Mouse (Mus musculus): Measurements from ENCODE around the gene Tmf1. TPM values are rescaled to one million over a fixed set of nuclear protein-coding genes. Genes with fewer than 3 reads are reported as not detected.

The Tmf1 gene
- total RNA-seq, 1 experiment = 28.2 TPM

DNA sequence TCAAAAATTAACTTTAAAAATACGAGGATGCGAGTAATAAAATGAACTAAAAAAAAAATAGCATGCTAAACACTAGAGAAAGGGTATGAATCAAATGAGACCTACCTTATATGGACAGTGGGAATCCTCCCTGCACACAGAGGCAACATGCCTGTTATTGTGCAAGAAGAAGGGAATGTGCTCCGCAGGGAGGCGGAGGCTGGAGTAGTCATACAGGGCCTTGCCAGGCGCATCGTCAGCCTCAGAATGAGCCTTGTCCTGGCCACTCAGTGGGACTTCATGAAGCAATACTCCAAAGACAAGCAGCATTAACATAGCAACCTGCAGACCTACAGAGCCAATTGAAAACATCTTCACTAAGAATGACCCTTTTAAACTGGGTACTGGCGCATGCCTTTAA lies 33.8 kb downstream of the Tmf1 start:
- H3K27ac ChIP-seq (ENCODE audit: insufficient read depth, low read depth, low read length, poor library complexity, severe bottlenecking) = no peak overlapping the region
- TF ChIP-seq MAFK (IDR thresholded peaks at IDR 0.05; ENCODE audit: insufficient read depth, low read depth, low read length) = no peak
- no peak for TF ChIP-seq ZC3H11A (IDR thresholded peaks at IDR 0.05; ENCODE audit: borderline replicate concordance, low read depth, low read length)
- TF ChIP-seq CHD2 (IDR thresholded peaks at IDR 0.05; ENCODE audit: low read depth, low read length) = no peak
- no peak for TF ChIP-seq HCFC1 (IDR thresholded peaks at IDR 0.05; ENCODE audit: borderline replicate concordance, insufficient read depth, low read length)
- TF ChIP-seq ZNF384 (IDR thresholded peaks at IDR 0.05; ENCODE audit: low read depth, low read length) = no peak
- no peak for DNase-seq (ENCODE audit: low read depth, low spot score)

DNA sequence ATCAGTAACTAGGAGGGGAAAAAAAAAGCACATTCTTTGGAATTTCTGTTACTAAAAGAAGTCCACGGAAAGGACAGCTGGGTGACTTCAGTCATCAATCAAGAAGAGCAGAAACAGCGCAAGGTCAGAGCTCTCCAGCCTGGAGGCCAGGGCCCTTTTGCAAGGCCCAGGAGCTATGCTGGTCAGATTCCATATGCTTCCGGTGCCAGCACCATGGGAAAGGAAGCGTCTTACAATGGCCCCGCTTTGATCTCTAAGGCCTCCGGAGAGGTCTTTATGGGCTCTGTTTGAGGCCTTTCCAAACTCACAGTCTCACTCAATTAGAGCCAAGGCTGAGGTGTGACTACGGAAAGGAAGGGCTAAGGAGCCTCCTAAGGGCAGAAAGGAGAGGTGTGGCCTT lies 34.6 kb downstream of the Tmf1 start:
- in situ Hi-C loops (cut with MboI; ENCODE audit: low sequenced_read_pairs in 2 of 2, unreplicated experiment in 2 of 2) = no loop called here

More for the DNA sequence above, 33.8 kb downstream of the Tmf1 start:
- H3K9ac ChIP-seq (ENCODE audit: insufficient read depth, low read depth, low read length, poor library complexity, severe bottlenecking) = no peak overlapping the region
- H3K4me3 ChIP-seq (ENCODE audit: insufficient read depth in 1 of 2, low read depth in 1 of 2, low read length in 2 of 2, poor library complexity in 1 of 2, severe bottlenecking in 1 of 2) = no peak overlapping the region
- peaks cover 2 to 4% of the 10 kb centered on the region in 2 experiments; a peak in 1 of 4 replicates for H3K4me1 ChIP-seq (ENCODE audit: control insufficient read depth in 2 of 2, insufficient read depth in 2 of 2, low read length in 2 of 2, poor library complexity in 1 of 2)
- no peaks in the 10 kb centered on the region for H3K36me3 ChIP-seq (ENCODE audit: control insufficient read depth, insufficient read depth, low read length, poor library complexity, severe bottlenecking)
- in situ Hi-C loops (cut with MboI; ENCODE audit: low sequenced_read_pairs in 2 of 2, unreplicated experiment in 2 of 2) = no loop called here
- no peaks in the 10 kb centered on the region for H3K9me3 ChIP-seq (ENCODE audit: control insufficient read depth, insufficient read depth, low read depth, low read length)

DNA sequence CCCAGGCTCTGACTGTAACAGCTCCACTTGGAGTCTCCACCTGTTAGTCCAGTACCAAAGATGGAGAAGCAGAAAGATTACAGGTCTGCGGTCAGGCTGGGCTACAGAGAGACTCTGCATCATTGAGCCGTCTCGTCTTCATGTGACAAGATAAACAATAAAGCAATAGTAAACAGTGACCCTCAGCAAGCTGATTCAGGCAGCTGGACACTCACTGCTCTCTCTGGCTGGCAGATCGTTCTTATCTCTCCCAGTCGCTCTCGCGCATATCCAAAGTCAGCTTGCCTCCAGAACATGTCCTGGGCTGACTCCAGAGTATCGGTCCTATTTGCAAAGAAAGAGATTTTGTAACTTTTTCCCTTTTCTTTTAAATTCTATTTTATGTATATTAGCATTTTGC lies 36.3 kb downstream of the Tmf1 start:
- no peak overlapping the region for H3K27ac ChIP-seq (ENCODE audit: insufficient read depth, low read depth, low read length, poor library complexity, severe bottlenecking)
- DNase-seq (ENCODE audit: low read depth, low spot score) = no peak
- peaks cover 2 to 4% of the 10 kb centered on the region in 2 experiments; a peak in 1 of 4 replicates for H3K4me1 ChIP-seq (ENCODE audit: control insufficient read depth in 2 of 2, insufficient read depth in 2 of 2, low read length in 2 of 2, poor library complexity in 1 of 2)
- H3K4me3 ChIP-seq (ENCODE audit: insufficient read depth in 1 of 2, low read depth in 1 of 2, low read length in 2 of 2, poor library complexity in 1 of 2, severe bottlenecking in 1 of 2) = no peak overlapping the region
- in situ Hi-C loops (cut with MboI; ENCODE audit: low sequenced_read_pairs in 2 of 2, unreplicated experiment in 2 of 2) = no loop called here
- no peak for TF ChIP-seq HCFC1 (IDR thresholded peaks at IDR 0.05; ENCODE audit: borderline replicate concordance, insufficient read depth, low read length)
- TF ChIP-seq ZC3H11A (IDR thresholded peaks at IDR 0.05; ENCODE audit: borderline replicate concordance, low read depth, low read length) = no peak
- TF ChIP-seq MAFK (IDR thresholded peaks at IDR 0.05; ENCODE audit: insufficient read depth, low read depth, low read length) = no peak
- TF ChIP-seq CHD2 (IDR thresholded peaks at IDR 0.05; ENCODE audit: low read depth, low read length) = no peak
- TF ChIP-seq ZNF384 (IDR thresholded peaks at IDR 0.05; ENCODE audit: low read depth, low read length) = no peak
- H3K36me3 ChIP-seq (ENCODE audit: control insufficient read depth, insufficient read depth, low read length, poor library complexity, severe bottlenecking) = no peaks in the 10 kb centered on the region; the same call in 1 of the 2 replicates
- no peak overlapping the region for H3K9ac ChIP-seq (ENCODE audit: insufficient read depth, low read depth, low read length, poor library complexity, severe bottlenecking)
- H3K9me3 ChIP-seq (ENCODE audit: control insufficient read depth, insufficient read depth, low read depth, low read length) = no peaks in the 10 kb centered on the region

More for the DNA sequence above, 34.6 kb downstream of the Tmf1 start:
- H3K4me3 ChIP-seq (ENCODE audit: insufficient read depth in 1 of 2, low read depth in 1 of 2, low read length in 2 of 2, poor library complexity in 1 of 2, severe bottlenecking in 1 of 2) = no peak overlapping the region
- H3K4me1 ChIP-seq (ENCODE audit: control insufficient read depth in 2 of 2, insufficient read depth in 2 of 2, low read length in 2 of 2, poor library complexity in 1 of 2) = peaks cover 2 to 4% of the 10 kb centered on the region in 2 experiments; a peak in 1 of 4 replicates
- no peaks in the 10 kb centered on the region for H3K9me3 ChIP-seq (ENCODE audit: control insufficient read depth, insufficient read depth, low read depth, low read length)
- H3K27ac ChIP-seq (ENCODE audit: insufficient read depth, low read depth, low read length, poor library complexity, severe bottlenecking) = no peak overlapping the region
- DNase-seq (ENCODE audit: low read depth, low spot score) = no peak
- TF ChIP-seq CHD2 (IDR thresholded peaks at IDR 0.05; ENCODE audit: low read depth, low read length) (no peak), MAFK (IDR thresholded peaks at IDR 0.05; ENCODE audit: insufficient read depth, low read depth, low read length) (no peak), ZC3H11A (IDR thresholded peaks at IDR 0.05; ENCODE audit: borderline replicate concordance, low read depth, low read length) (no peak), ZNF384 (IDR thresholded peaks at IDR 0.05; ENCODE audit: low read depth, low read length) (no peak), HCFC1 (IDR thresholded peaks at IDR 0.05; ENCODE audit: borderline replicate concordance, insufficient read depth, low read length) (no peak)
- H3K9ac ChIP-seq (ENCODE audit: insufficient read depth, low read depth, low read length, poor library complexity, severe bottlenecking) = no peak overlapping the region
- no peaks in the 10 kb centered on the region for H3K36me3 ChIP-seq (ENCODE audit: control insufficient read depth, insufficient read depth, low read length, poor library complexity, severe bottlenecking)

DNA sequence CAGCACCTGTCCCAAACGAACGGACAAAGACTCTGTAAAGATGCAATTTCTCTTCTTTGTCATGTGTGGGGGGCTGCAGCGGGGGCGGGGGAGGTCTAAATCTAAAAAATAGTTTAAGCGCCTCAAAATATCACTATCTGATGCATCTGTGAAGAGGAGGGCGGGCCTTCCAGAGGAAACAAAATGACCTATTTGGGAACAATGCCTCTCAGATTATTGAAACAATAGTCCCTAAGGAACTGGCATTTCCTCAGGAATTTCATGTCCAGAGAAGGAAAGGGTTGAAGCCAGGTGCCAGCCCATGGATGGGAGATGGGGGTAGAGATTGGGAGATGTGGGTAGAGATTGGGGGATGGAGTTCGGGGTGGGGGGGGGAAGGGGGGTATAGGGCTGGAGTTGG lies 37.1 kb downstream of the Tmf1 start:
- no peak for DNase-seq (ENCODE audit: low read depth, low spot score)
- H3K27ac ChIP-seq (ENCODE audit: insufficient read depth, low read depth, low read length, poor library complexity, severe bottlenecking) = no peak overlapping the region
- peaks cover 2 to 4% of the 10 kb centered on the region in 2 experiments; a peak in 1 of 4 replicates for H3K4me1 ChIP-seq (ENCODE audit: control insufficient read depth in 2 of 2, insufficient read depth in 2 of 2, low read length in 2 of 2, poor library complexity in 1 of 2)
- H3K9ac ChIP-seq (ENCODE audit: insufficient read depth, low read depth, low read length, poor library complexity, severe bottlenecking) = no peak overlapping the region
- TF ChIP-seq ZNF384 (IDR thresholded peaks at IDR 0.05; ENCODE audit: low read depth, low read length) (no peak), HCFC1 (IDR thresholded peaks at IDR 0.05; ENCODE audit: borderline replicate concordance, insufficient read depth, low read length) (no peak), ZC3H11A (IDR thresholded peaks at IDR 0.05; ENCODE audit: borderline replicate concordance, low read depth, low read length) (no peak), CHD2 (IDR thresholded peaks at IDR 0.05; ENCODE audit: low read depth, low read length) (no peak), MAFK (IDR thresholded peaks at IDR 0.05; ENCODE audit: insufficient read depth, low read depth, low read length) (no peak)
- no peak overlapping the region for H3K4me3 ChIP-seq (ENCODE audit: insufficient read depth in 1 of 2, low read depth in 1 of 2, low read length in 2 of 2, poor library complexity in 1 of 2, severe bottlenecking in 1 of 2)
- no peaks in the 10 kb centered on the region for H3K9me3 ChIP-seq (ENCODE audit: control insufficient read depth, insufficient read depth, low read depth, low read length)
- in situ Hi-C loops (cut with MboI; ENCODE audit: low sequenced_read_pairs in 2 of 2, unreplicated experiment in 2 of 2) = no loop called here
- H3K36me3 ChIP-seq (ENCODE audit: control insufficient read depth, insufficient read depth, low read length, poor library complexity, severe bottlenecking) = no peaks in the 10 kb centered on the region; the same call in 1 of the 2 replicates
